Mouse (Mus musculus): ENCODE measurements around the gene Aanat. TPM values are rescaled to one million over a fixed set of nuclear protein-coding genes. Genes with fewer than 3 reads are reported as not detected.

The Aanat gene
- total and polyA plus RNA-seq, 2 experiments from 2014 or later: 0.46 to 0.68 TPM

DNA sequence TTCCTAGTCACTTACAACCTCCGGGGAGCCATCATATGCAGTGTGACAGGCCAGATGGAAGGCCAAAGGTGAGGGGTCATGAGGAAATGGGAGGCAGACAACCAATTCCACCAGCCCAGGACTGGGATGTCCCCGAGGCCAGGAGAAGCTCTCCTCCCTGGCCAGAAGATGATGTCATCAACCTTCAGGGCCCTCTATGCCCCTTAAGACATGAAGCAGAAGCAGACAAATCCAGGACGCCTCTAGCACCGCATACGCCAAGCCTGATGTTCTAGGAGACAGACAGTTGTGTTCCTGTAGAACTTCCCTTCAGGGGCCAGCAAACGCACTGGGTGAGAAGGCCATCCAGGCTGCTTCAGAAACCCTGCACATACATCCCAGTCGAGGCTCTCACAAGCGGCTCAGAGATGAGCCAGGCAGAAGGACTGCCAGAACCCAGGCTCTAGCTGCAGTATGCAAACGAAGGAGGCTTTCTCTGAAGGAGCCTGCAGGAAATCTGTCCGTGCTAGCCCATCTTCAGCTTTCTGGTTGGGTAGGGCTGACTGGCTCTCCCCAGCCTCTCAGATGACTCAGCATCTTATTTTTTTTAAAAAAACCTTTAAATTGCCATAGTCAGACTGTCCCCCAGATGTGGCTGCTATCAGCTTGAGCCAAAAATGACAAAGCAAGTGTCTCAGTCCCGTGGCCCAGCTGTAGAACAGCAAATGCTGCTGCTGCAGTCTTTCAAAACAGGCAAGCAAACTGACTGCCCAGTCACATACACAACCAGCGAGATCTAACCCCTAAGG is 13.3 kb upstream of the Aanat start:
- H3K4me2 ChIP-seq (ENCODE audit: low read depth, low read length): peak overlapping the region; percentile 6; the same call in 1 of the 2 replicates
- H3K9me3 ChIP-seq (ENCODE audit: low read length): no peaks in the 10 kb centered on the region
- no peak for TF ChIP-seq CTCF (IDR thresholded peaks at IDR 0.05; ENCODE audit: low read depth)
- no peak overlapping the region for H3K4me3 ChIP-seq (ENCODE audit: low read length)
- peak overlapping the region; percentile 8; the same call in 1 of the 2 replicates for H3K27ac ChIP-seq
- DNase-seq (ENCODE audit: low spot score) (no peak), ATAC-seq (0 out of 2 replicates have a peak, but pooled peaks have one; percentile 21)
- 0 out of 2 replicates have a peak overlapping the region, but pooled peaks have one; percentile 3 for H3K9ac ChIP-seq (replicated peaks; ENCODE audit: low read length)
- H3K36me3 ChIP-seq (ENCODE audit: insufficient read depth, low read length): no peaks in the 10 kb centered on the region
- no peaks in the 10 kb centered on the region for H3K27me3 ChIP-seq (ENCODE audit: insufficient read depth, low read length)
- WGBS: 49% methylated on average over 12 of the region's 12 CpGs
- H3K4me1 ChIP-seq (ENCODE audit: insufficient read depth, low read length): peaks cover 25% of the 10 kb centered on the region

GRCm38 (mm10) chr11:116574486-116574885 is 11.7 kb upstream of the Aanat start:
- H3K4me2 ChIP-seq (ENCODE audit: low read depth, low read length): no peak overlapping the region
- no peak for TF ChIP-seq CTCF (IDR thresholded peaks at IDR 0.05; ENCODE audit: low read depth)
- no peak overlapping the region for H3K9ac ChIP-seq (replicated peaks; ENCODE audit: low read length)
- no peaks in the 10 kb centered on the region for H3K9me3 ChIP-seq (ENCODE audit: low read length)
- H3K4me3 ChIP-seq (ENCODE audit: low read length): no peak overlapping the region
- ATAC-seq: no peak
- H3K27me3 ChIP-seq (ENCODE audit: insufficient read depth, low read length): no peaks in the 10 kb centered on the region
- DNase-seq (ENCODE audit: low spot score): peak; percentile 19
- no peaks in the 10 kb centered on the region for H3K36me3 ChIP-seq (ENCODE audit: insufficient read depth, low read length)
- H3K27ac ChIP-seq: no peak overlapping the region
- peaks cover 36% of the 10 kb centered on the region for H3K4me1 ChIP-seq (ENCODE audit: insufficient read depth, low read length)
- WGBS: 47% methylated on average over 6 of the region's 6 CpGs

GRCm38 (mm10) chr11:116574982-116575381 is 11.2 kb upstream of the Aanat start:
- no peak overlapping the region for H3K4me3 ChIP-seq (ENCODE audit: low read length)
- WGBS: 57% methylated on average over 6 of the region's 6 CpGs
- no peaks in the 10 kb centered on the region for H3K36me3 ChIP-seq (ENCODE audit: insufficient read depth, low read length)
- no peaks in the 10 kb centered on the region for H3K27me3 ChIP-seq (ENCODE audit: insufficient read depth, low read length)
- H3K9me3 ChIP-seq (ENCODE audit: low read length): no peaks in the 10 kb centered on the region
- no peak for DNase-seq (ENCODE audit: low spot score)
- ATAC-seq: no peak
- no peak overlapping the region for H3K27ac ChIP-seq
- H3K4me1 ChIP-seq (ENCODE audit: insufficient read depth, low read length): peaks cover 36% of the 10 kb centered on the region
- H3K9ac ChIP-seq (replicated peaks; ENCODE audit: low read length): no peak overlapping the region
- no peak for TF ChIP-seq CTCF (IDR thresholded peaks at IDR 0.05; ENCODE audit: low read depth)
- H3K4me2 ChIP-seq (ENCODE audit: low read depth, low read length): no peak overlapping the region

DNA sequence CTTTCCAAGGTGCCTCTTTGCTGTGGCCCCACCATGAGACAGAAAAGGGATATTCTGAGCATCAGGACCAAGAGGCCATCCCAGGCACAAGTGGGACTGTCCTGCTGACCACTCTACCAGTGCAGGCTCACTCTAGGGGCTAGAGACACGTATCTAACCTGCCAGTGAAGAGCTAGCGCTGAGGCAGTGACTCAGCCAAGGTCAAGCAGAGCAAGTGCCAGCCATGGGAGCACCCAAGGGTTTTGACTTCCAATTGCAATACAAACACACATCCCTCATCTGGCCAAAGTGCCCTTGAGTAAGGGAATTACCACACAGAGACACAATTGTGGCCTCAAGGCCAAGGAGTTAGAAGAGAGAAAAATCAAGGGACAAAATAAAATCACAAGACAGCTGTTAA is 10.8 kb upstream of the Aanat start:
- WGBS: 71% methylated on average over 2 of the region's 2 CpGs
- Histone ChIP-seq H3K4me1 (ENCODE audit: insufficient read depth, low read length) (peaks cover 36% of the 10 kb centered on the region), H3K27ac (no peak overlapping the region), H3K4me2 (ENCODE audit: low read depth, low read length) (no peak overlapping the region), H3K9me3 (ENCODE audit: low read length) (no peaks in the 10 kb centered on the region), H3K9ac (replicated peaks; ENCODE audit: low read length) (no peak overlapping the region), H3K4me3 (ENCODE audit: low read length) (no peak overlapping the region), H3K27me3 (ENCODE audit: insufficient read depth, low read length) (no peaks in the 10 kb centered on the region), H3K36me3 (ENCODE audit: insufficient read depth, low read length) (no peaks in the 10 kb centered on the region)
- no peak for ATAC-seq
- DNase-seq (ENCODE audit: low spot score): no peak
- no peak for TF ChIP-seq CTCF (IDR thresholded peaks at IDR 0.05; ENCODE audit: low read depth)

- Histone ChIP-seq H3K9ac (replicated peaks; ENCODE audit: low read length) (no peak overlapping the region), H3K4me3 (ENCODE audit: low read length) (0 out of 2 replicates have a peak overlapping the region, but pooled peaks have one; percentile 85)
- WGBS: 85% methylated on average over 3 of the region's 3 CpGs
Observed at GRCm38 (mm10) chr11:116579280-116579679, 7.0 kb upstream of the Aanat start.

GRCm38 (mm10) chr11:116580031-116580652 is 6.1 kb upstream of the Aanat start:
- Histone ChIP-seq H3K9me3 (ENCODE audit: low read length) (no peaks in the 10 kb centered on the region), H3K36me3 (ENCODE audit: insufficient read depth, low read length) (no peaks in the 10 kb centered on the region), H3K27ac (peak overlapping the region; percentile 92), H3K4me1 (ENCODE audit: insufficient read depth, low read length) (peaks cover 18% of the 10 kb centered on the region), H3K27me3 (ENCODE audit: insufficient read depth, low read length) (no peaks in the 10 kb centered on the region), H3K9ac (replicated peaks; ENCODE audit: low read length) (peak overlapping the region; percentile 97), H3K4me2 (ENCODE audit: low read depth, low read length) (peak overlapping the region; percentile 60), H3K4me3 (ENCODE audit: low read length) (peak overlapping the region; percentile 85)
- peak; percentile 18 for DNase-seq (ENCODE audit: low spot score)
- 17% methylated on average over 10 of the region's 10 CpGs for WGBS
- ATAC-seq: 0 out of 2 replicates have a peak, but pooled peaks have one; percentile 8
- TF ChIP-seq CTCF (IDR thresholded peaks at IDR 0.05; ENCODE audit: low read depth): no peak

More at GRCm38 (mm10) chr11:116579280-116579679, 7.0 kb upstream of the Aanat start:
- DNase-seq (ENCODE audit: low spot score): peak; percentile 30
- Histone ChIP-seq H3K36me3 (ENCODE audit: insufficient read depth, low read length) (no peaks in the 10 kb centered on the region), H3K9me3 (ENCODE audit: low read length) (no peaks in the 10 kb centered on the region), H3K27me3 (ENCODE audit: insufficient read depth, low read length) (no peaks in the 10 kb centered on the region), H3K4me1 (ENCODE audit: insufficient read depth, low read length) (peaks cover 25% of the 10 kb centered on the region), H3K27ac (no peak overlapping the region), H3K4me2 (ENCODE audit: low read depth, low read length) (peak overlapping the region; percentile 60; the same call in 1 of the 2 replicates)
- TF ChIP-seq CTCF (IDR thresholded peaks at IDR 0.05; ENCODE audit: low read depth): no peak
- no peak for ATAC-seq

Data from hindbrain, postnatal 0 days (tissue).